In the genomic region with DNA sequence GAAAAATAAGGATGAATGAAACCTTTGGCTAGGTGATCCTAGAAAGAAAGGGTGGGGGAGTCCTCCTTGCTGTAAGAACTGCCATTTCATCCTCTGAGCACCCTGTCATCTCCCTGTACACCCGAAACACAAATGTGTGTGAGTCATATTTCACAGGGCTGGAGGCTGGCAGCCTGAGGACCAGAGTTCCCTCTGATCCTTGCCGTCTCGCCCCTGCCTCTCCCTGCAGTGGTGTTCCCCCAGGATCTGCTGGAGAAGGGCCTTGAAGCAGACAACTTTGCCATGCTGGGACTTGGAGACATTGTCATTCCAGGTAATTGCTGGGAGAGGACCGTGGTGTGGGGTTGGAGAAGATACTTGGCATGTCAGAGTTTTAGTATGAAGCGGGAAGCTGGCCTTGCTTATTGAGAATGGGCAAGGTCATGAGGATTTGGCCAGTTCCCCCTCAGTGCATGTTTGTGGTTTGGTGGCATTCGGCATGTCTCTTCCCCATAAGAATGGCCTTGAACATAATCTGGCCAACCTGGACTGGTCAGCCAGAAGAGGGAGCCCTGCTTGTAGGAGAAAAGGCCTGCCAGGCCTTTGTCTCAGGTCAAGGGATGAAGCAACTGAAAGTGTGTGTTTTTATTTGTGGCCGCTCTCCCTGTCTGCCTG, we compare ENCODE assay signal across 8 mouse cellular contexts. TPM values are rescaled to one million over a fixed set of nuclear protein-coding genes. Genes with fewer than 3 reads are reported as not detected.
DNase-seq lines count a peak whose midpoint lies in the region; ATAC-seq and TF ChIP-seq lines count a peak whose summit lies in the region.

No protein-coding gene starts in this region.

- TF ChIP-seq CTCF in liver, adult 2 months (IDR thresholded peaks at IDR 0.05; ENCODE audit: low read depth, low read length), result peak; percentile 50

- intact Hi-C loops in left cerebral cortex, postnatal 10 days (cut with DNase I), result no loop called here
- intact Hi-C loops in gastrocnemius, postnatal 36 days (cut with DNase I), result loop anchor here (5.0 kb wide), 2 partner anchors 196 to 241 kb away; partner anchors contain the start of gene Foxs1

- H3K27ac ChIP-seq in liver, adult 2 months (replicated peaks; ENCODE audit: insufficient read depth, low read depth, low read length), result no peak overlapping the region
- H3K27ac ChIP-seq in kidney, embryonic 14.5 days (ENCODE audit: low read depth, low read length), result peak overlapping the region; percentile 31; the same call in 1 of the 2 replicates

- peaks cover 16% of the 10 kb centered on the region; the same call in 1 of the 2 replicates for H3K36me3 ChIP-seq in liver, adult 2 months (ENCODE audit: control insufficient read depth, insufficient read depth, low read length)
- peaks cover 71% of the 10 kb centered on the region for H3K36me3 ChIP-seq in kidney, embryonic 14.5 days (ENCODE audit: control insufficient read depth, insufficient read depth, low read length)
- peaks cover 41% of the 10 kb centered on the region for H3K36me3 ChIP-seq in myocyte (ENCODE audit: control insufficient read depth, insufficient read depth)

- no peak overlapping the region for H3K4me3 ChIP-seq in liver, adult 2 months (ENCODE audit: insufficient read depth, low read depth, low read length)
- H3K4me3 ChIP-seq in kidney, embryonic 14.5 days (ENCODE audit: low read length), result no peak overlapping the region
- no peak overlapping the region for H3K4me3 ChIP-seq in myocyte

- no peak overlapping the region for H3K9ac ChIP-seq in liver, adult 2 months (ENCODE audit: low read depth, low read length)
- no peak overlapping the region for H3K9ac ChIP-seq in kidney, embryonic 14.5 days (ENCODE audit: low read depth, low read length)

- no peaks in the 10 kb centered on the region for H3K27me3 ChIP-seq in liver, adult 2 months (ENCODE audit: control insufficient read depth, insufficient read depth, low read length)
- no peaks in the 10 kb centered on the region for H3K27me3 ChIP-seq in kidney, embryonic 14.5 days (ENCODE audit: control insufficient read depth, insufficient read depth, low read length)
- H3K27me3 ChIP-seq in myocyte (ENCODE audit: control insufficient read depth, insufficient read depth, insufficient read length), result no peaks in the 10 kb centered on the region

- 68% methylated on average over 7 of the region's 7 CpGs for WGBS in liver, adult 2 months
- whole genome bisulfite sequencing in kidney, embryonic 14.5 days, result 71% methylated on average over 7 of the region's 7 CpGs

- H3K4me2 ChIP-seq in kidney, embryonic 14.5 days (replicated peaks; ENCODE audit: low read depth, low read length), result no peak overlapping the region
- peak overlapping the region; percentile 18 for H3K4me2 ChIP-seq in myocyte (ENCODE audit: low read depth)

- H3K79me2 ChIP-seq in liver, adult 2 months (ENCODE audit: control insufficient read depth, insufficient read depth, low read length), result no peaks in the 10 kb centered on the region
- H3K79me2 ChIP-seq in myocyte (ENCODE audit: control insufficient read depth, insufficient read depth), result peaks cover 12% of the 10 kb centered on the region

- ATAC-seq in kidney, embryonic 14.5 days (ENCODE audit: low FRiP score, low TSS enrichment), result no peak

- peaks cover 11% of the 10 kb centered on the region for H3K4me1 ChIP-seq in liver, adult 2 months (ENCODE audit: control insufficient read depth, insufficient read depth, low read length)
- H3K4me1 ChIP-seq in kidney, embryonic 14.5 days (ENCODE audit: control insufficient read depth, insufficient read depth, low read length), result no peaks in the 10 kb centered on the region

- peak; percentile 33 for DNase-seq in liver, adult 2 months (ENCODE audit: extremely low read depth, low read depth, low spot score)
- no peak for DNase-seq in liver
- peak; percentile 58 for DNase-seq in brain, adult 2 months (ENCODE audit: low read depth, low spot score)
- no peak for DNase-seq in layer of hippocampus, adult 18-20 months (ENCODE audit: low spot score in 2 of 2)
- DNase-seq in left cerebral cortex, postnatal 10 days (ENCODE audit: extremely low spot score in 1 of 2, low spot score in 2 of 2), result no peak
- no peak for DNase-seq in gastrocnemius, postnatal 36 days

- TF ChIP-seq POLR2A in liver, adult 2 months (IDR thresholded peaks at IDR 0.05; ENCODE audit: extremely low read depth, insufficient read depth, low read length), result no peak
- TF ChIP-seq POLR2A in myocyte (IDR thresholded peaks at IDR 0.05; ENCODE audit: insufficient read length, low read depth), result no peak

- no peak overlapping the region for H3ac ChIP-seq in myocyte (ENCODE audit: control insufficient read depth, insufficient read length)

- no peaks in the 10 kb centered on the region; the same call in 1 of the 2 replicates for H3K9me3 ChIP-seq in kidney, embryonic 14.5 days (ENCODE audit: control insufficient read depth, low read length)

TF ChIP-seq in myocyte, 11 proteins besides CTCF, POLR2A, EP300 and RAD21:
- TF ChIP-seq CEBPB (IDR thresholded peaks at IDR 0.05; ENCODE audit: insufficient read depth, poor library complexity, severe bottlenecking) (no peak), POLR2AphosphoS2 (IDR thresholded peaks at IDR 0.05; ENCODE audit: insufficient read length, low read depth) (peak; percentile 47)
TF ChIP-seq in myocyte: peak in this region for 1.

RNA-seq across cellular contexts. Expression of gene Mcts2, which starts 4.9 kb away (rescaled TPM):
- 7.2 and 8.9 TPM in 2 replicates for total RNA-seq in liver, adult 2 months (2014; rRNA removed)
- polyA plus RNA-seq in liver, adult 2 months (2012; rRNA removed), result 2.4 and 3.8 TPM in 2 replicates
- 35.4 and 40.8 TPM in 2 replicates for polyA plus RNA-seq in kidney, embryonic 14.5 days (2014; fragmentation: Nextera tagmentation; extraction: Ambion mirVana)
- polyA plus RNA-seq in myocyte (2012; fragmentation: generic; extraction: Trizol), result 27.0 TPM
- 10 to 100 TPM; 18.3 to 19.2 TPM for total RNA-seq in layer of hippocampus, adult 18-20 months (2021)
- 10 to 100 TPM; 22.9 to 28.1 TPM for total RNA-seq in left cerebral cortex, postnatal 10 days (2021)
- 10 to 100 TPM in 1 of 2 experiments, 1 to 10 TPM in 1; 9.6 to 12.1 TPM for total RNA-seq in gastrocnemius, postnatal 36 days (2021)

RNA-seq across cellular contexts. Expression of gene H13, which starts 22.4 kb away (rescaled TPM):
- 65.5 and 86.1 TPM in 2 replicates for total RNA-seq in liver, adult 2 months (2014; rRNA removed)
- 117 and 148 TPM in 2 replicates for polyA plus RNA-seq in liver, adult 2 months (2012; rRNA removed)
- polyA plus RNA-seq in kidney, embryonic 14.5 days (2014; fragmentation: Nextera tagmentation; extraction: Ambion mirVana), result 127 and 147 TPM in 2 replicates
- polyA plus RNA-seq in myocyte (2012; fragmentation: generic; extraction: Trizol), result 190 TPM
- 10 to 100 TPM; 75.0 to 76.0 TPM for total RNA-seq in layer of hippocampus, adult 18-20 months (2021)
- total RNA-seq in left cerebral cortex, postnatal 10 days (2021), result 100 to 1,000 TPM in 1 of 2 experiments, 10 to 100 TPM in 1; 99.7 to 115 TPM
- 10 to 100 TPM; 30.1 to 35.1 TPM for total RNA-seq in gastrocnemius, postnatal 36 days (2021)

RNA-seq across cellular contexts. Expression of gene Id1, which starts 44.4 kb away (rescaled TPM):
- 16.4 and 33.0 TPM in 2 replicates for total RNA-seq in liver, adult 2 months (2014; rRNA removed)
- polyA plus RNA-seq in liver, adult 2 months (2012; rRNA removed), result 19.2 and 33.0 TPM in 2 replicates
- polyA plus RNA-seq in kidney, embryonic 14.5 days (2014; fragmentation: Nextera tagmentation; extraction: Ambion mirVana), result 129 and 178 TPM in 2 replicates
- 59.5 TPM for polyA plus RNA-seq in myocyte (2012; fragmentation: generic; extraction: Trizol)
- 10 to 100 TPM; 19.5 to 22.3 TPM for total RNA-seq in layer of hippocampus, adult 18-20 months (2021)
- total RNA-seq in left cerebral cortex, postnatal 10 days (2021), result 10 to 100 TPM; 20.6 to 24.5 TPM
- total RNA-seq in gastrocnemius, postnatal 36 days (2021), result 10 to 100 TPM; 11.5 to 17.7 TPM

Comparison
In these comparisons a context has a peak if more than half of its experiments do, and no peak if none do; other contexts are left out.
1. DNase-seq: peak in liver, adult 2 months (single experiment) and brain, adult 2 months (single experiment); none in liver (single experiment), layer of hippocampus, adult 18-20 months (0 of 2), left cerebral cortex, postnatal 10 days (0 of 2) and gastrocnemius, postnatal 36 days (0 of 2).